ENCODE assay signal across 9 mouse cellular contexts in genomic region chr11:96830539-96831216, GRCm38 (mm10). TPM values are rescaled to one million over a fixed set of nuclear protein-coding genes. Genes with fewer than 3 reads are reported as not detected.
DNase-seq lines count a peak whose midpoint lies in the region; ATAC-seq and TF ChIP-seq lines count a peak whose summit lies in the region.
"Had no signal": no experiment of that assay in that cellular context is flagged by ENCODE, and none has a peak within 500 bp of the region (broad histone marks: within the 10 kb centered on the region; RNA-seq: fewer than 3 reads in every experiment).

No protein-coding gene starts in this region.

- peak overlapping the region; percentile 70 for H3K4me2 ChIP-seq in heart, embryonic 16.5 days (ENCODE audit: low read depth, low read length)
- peak overlapping the region; percentile 55 for H3K4me2 ChIP-seq in midbrain, embryonic 11.5 days

- H3K4me1 ChIP-seq in heart, embryonic 16.5 days (ENCODE audit: control insufficient read depth, insufficient read depth, low read length): peaks cover 30% of the 10 kb centered on the region
- peaks cover 5 to 29% of the 10 kb centered on the region in 2 experiments for H3K4me1 ChIP-seq in MEL (ENCODE audit: control insufficient read depth in 1 of 2, insufficient read depth in 2 of 2, low read length in 2 of 2)
- H3K4me1 ChIP-seq in hindbrain, embryonic 10.5 days (replicated peaks): peaks cover 45% of the 10 kb centered on the region
- peaks cover 22% of the 10 kb centered on the region for H3K4me1 ChIP-seq in midbrain, embryonic 11.5 days (ENCODE audit: control insufficient read depth, insufficient read depth, low read length)

- TF ChIP-seq EP300 in MEL (IDR thresholded peaks at IDR 0.05; ENCODE audit: low read depth in 1 of 2, low read length in 2 of 2): peak in 1 of 2 experiments; percentile 58; a peak in 1 of 4 replicates

- TF ChIP-seq CTCF in MEL (IDR thresholded peaks at IDR 0.05 in 2 of 3, conservative IDR thresholded peaks at IDR 0.05 in 1 of 3; ENCODE audit: control insufficient read depth in 1 of 3, insufficient read depth in 1 of 3, low read depth in 2 of 3, low read length in 3 of 3, poor library complexity in 1 of 3, severe bottlenecking in 1 of 3): no peak

- no peak; a peak in 1 of 4 replicates for TF ChIP-seq POLR2A in MEL (IDR thresholded peaks at IDR 0.05; ENCODE audit: control insufficient read depth in 1 of 2, insufficient read depth in 1 of 2, low read depth in 1 of 2, low read length in 2 of 2, poor library complexity in 1 of 2)

- H3K27me3 ChIP-seq in heart, embryonic 16.5 days (ENCODE audit: control insufficient read depth, insufficient read depth, low read length): no peaks in the 10 kb centered on the region
- peaks cover 0 to 1% of the 10 kb centered on the region in 2 experiments; a peak in 3 of 4 replicates for H3K27me3 ChIP-seq in MEL (ENCODE audit: control insufficient read depth in 1 of 2, insufficient read depth in 2 of 2, low read length in 2 of 2)
- no peaks in the 10 kb centered on the region for H3K27me3 ChIP-seq in hindbrain, embryonic 10.5 days (ENCODE audit: insufficient read depth, poor library complexity, severe bottlenecking)
- H3K27me3 ChIP-seq in midbrain, embryonic 11.5 days (ENCODE audit: control insufficient read depth, insufficient read depth, low read length): no peaks in the 10 kb centered on the region
- H3K27me3 ChIP-seq: Patski had no signal

- H3K36me3 ChIP-seq in heart, embryonic 16.5 days (ENCODE audit: control insufficient read depth, insufficient read depth): peaks cover 6% of the 10 kb centered on the region
- peaks cover 10 to 34% of the 10 kb centered on the region in 2 experiments for H3K36me3 ChIP-seq in MEL (ENCODE audit: control insufficient read depth in 1 of 2, insufficient read depth in 2 of 2, low read length in 2 of 2)
- H3K36me3 ChIP-seq in hindbrain, embryonic 10.5 days: peaks cover 24% of the 10 kb centered on the region
- peaks cover 7% of the 10 kb centered on the region; the same call in 1 of the 2 replicates for H3K36me3 ChIP-seq in midbrain, embryonic 11.5 days (ENCODE audit: control insufficient read depth, insufficient read depth, low read length)

- no peak for ATAC-seq in heart, embryonic 16.5 days (replicated peaks; ENCODE audit: extremely low read depth, insufficient read depth, low FRiP score)
- no peak for ATAC-seq in midbrain, embryonic 11.5 days (ENCODE audit: low FRiP score)

- no peak for DNase-seq in heart, postnatal 4 days
- peak; percentile 70 for DNase-seq in MEL (ENCODE audit: low read depth, low spot score)
- DNase-seq in hindbrain, embryonic 10.5 days (ENCODE audit: low spot score): no peak
- no peak for DNase-seq in midbrain, embryonic 11.5 days (ENCODE audit: low spot score, missing footprints)
- DNase-seq in layer of hippocampus, adult 11-12 months (ENCODE audit: low spot score): no peak
- no peak for DNase-seq in layer of hippocampus, adult 18-20 months (ENCODE audit: low spot score in 2 of 2)
- no peak for DNase-seq in kidney, adult 8-10 months

- H3K79me2 ChIP-seq in MEL (ENCODE audit: control insufficient read depth, insufficient read depth, low read length, poor library complexity): peaks cover 40% of the 10 kb centered on the region

- peak overlapping the region; percentile 75 for H3K4me3 ChIP-seq in heart, embryonic 16.5 days (ENCODE audit: low read length)
- peak overlapping the region; percentile 66 to 87 for H3K4me3 ChIP-seq in MEL (ENCODE audit: control insufficient read depth in 1 of 2, insufficient read depth in 1 of 2, low read depth in 2 of 2, low read length in 2 of 2)
- peak overlapping the region; percentile 91 for H3K4me3 ChIP-seq in hindbrain, embryonic 10.5 days
- H3K4me3 ChIP-seq in midbrain, embryonic 11.5 days (ENCODE audit: low read depth, low read length): peak overlapping the region; percentile 89

- 15% methylated on average over 13 of the region's 13 CpGs for whole genome bisulfite sequencing in heart, embryonic 16.5 days
- 26% methylated on average over 13 of the region's 13 CpGs for WGBS in hindbrain, embryonic 10.5 days
- 24% methylated on average over 13 of the region's 13 CpGs for WGBS in midbrain, embryonic 11.5 days

- TF ChIP-seq RAD21 in MEL (IDR thresholded peaks at IDR 0.05; ENCODE audit: low read depth, low read length): no peak

- H3K9me3 ChIP-seq in heart, embryonic 16.5 days (replicated peaks; ENCODE audit: control insufficient read depth, low read length): no peaks in the 10 kb centered on the region
- no peaks in the 10 kb centered on the region for H3K9me3 ChIP-seq in MEL (replicated peaks; ENCODE audit: insufficient read depth, low read length)
- H3K9me3 ChIP-seq in hindbrain, embryonic 10.5 days: no peaks in the 10 kb centered on the region
- no peaks in the 10 kb centered on the region for H3K9me3 ChIP-seq in midbrain, embryonic 11.5 days (ENCODE audit: control insufficient read depth, low read length)

- H3K9ac ChIP-seq in heart, embryonic 16.5 days (ENCODE audit: low read length): peak overlapping the region; percentile 82
- H3K9ac ChIP-seq in MEL (ENCODE audit: control insufficient read depth, low read depth, low read length, poor library complexity, severe bottlenecking): peak overlapping the region; percentile 97
- H3K9ac ChIP-seq in midbrain, embryonic 11.5 days (ENCODE audit: low read length): peak overlapping the region; percentile 82

- H3K27ac ChIP-seq in heart, embryonic 16.5 days (ENCODE audit: low read length): peak overlapping the region; percentile 95
- H3K27ac ChIP-seq in MEL (ENCODE audit: control insufficient read depth, low read depth, low read length): peak overlapping the region; percentile 98
- peak overlapping the region; percentile 98 for H3K27ac ChIP-seq in hindbrain, embryonic 10.5 days
- H3K27ac ChIP-seq in midbrain, embryonic 11.5 days (ENCODE audit: low read depth, low read length): peak overlapping the region; percentile 95

TF ChIP-seq in MEL, 35 proteins besides CTCF, POLR2A, EP300 and RAD21 (continues in another document):
- TF ChIP-seq JUND (IDR thresholded peaks at IDR 0.05; ENCODE audit: low read depth, low read length) (no peak), CHD1 (IDR thresholded peaks at IDR 0.05; ENCODE audit: low read depth, low read length) (peak; percentile 95), SIN3A (IDR thresholded peaks at IDR 0.05; ENCODE audit: low read length) (peak; percentile 56; the same call in 1 of the 2 replicates), POLR2AphosphoS2 (IDR thresholded peaks at IDR 0.05; ENCODE audit: low read length) (0 out of 2 replicates have a peak, but pooled peaks have one; percentile 23), ZKSCAN1 (IDR thresholded peaks at IDR 0.05; ENCODE audit: low read depth, low read length) (no peak), GATA1 (IDR thresholded peaks at IDR 0.05; ENCODE audit: low read depth, low read length) (peak; percentile 90), NELFE (IDR thresholded peaks at IDR 0.05; ENCODE audit: low read depth, low read length) (peak; percentile 29; the same call in 1 of the 2 replicates), ZNF384 (IDR thresholded peaks at IDR 0.05; ENCODE audit: low read depth, low read length) (0 out of 2 replicates have a peak, but pooled peaks have one; percentile 4), MAX (IDR thresholded peaks at IDR 0.05; ENCODE audit: low read length) (peak; percentile 8; the same call in 1 of the 2 replicates), ETS1 (IDR thresholded peaks at IDR 0.05; ENCODE audit: low read depth, low read length) (peak; percentile 35; the same call in 1 of the 2 replicates), POLR2AphosphoS5 (IDR thresholded peaks at IDR 0.05; ENCODE audit: borderline replicate concordance, low read depth, low read length) (no peak)

RNA-seq across cellular contexts. Expression of gene Nfe2l1, which starts 0.9 kb away (rescaled TPM):
- polyA plus RNA-seq in heart, embryonic 16.5 days (2015; fragmentation: Nextera tagmentation; extraction: Ambion mirVana): 81.3 and 90.1 TPM in 2 replicates
- 100 to 1,000 TPM; 200 to 203 TPM for total RNA-seq in heart, postnatal 4 days (2021)
- 44.8 and 47.0 TPM in 2 replicates for total RNA-seq in MEL (2012; rRNA removed)
- polyA plus RNA-seq in MEL (2012; ENCODE audit: insufficient read depth in 1 of 2, insufficient read length in 2 of 2, low read depth in 1 of 2, low replicate concordance in 2 of 2, missing spikeins in 1 of 2): 10 to 100 TPM; 37.5 to 66.5 TPM
- 65.7 and 71.8 TPM in 2 replicates for polyA plus RNA-seq in hindbrain, embryonic 10.5 days (2016; fragmentation: Nextera tagmentation; extraction: Ambion mirVana)
- 31.7 and 35.2 TPM in 2 replicates for polyA plus RNA-seq in midbrain, embryonic 11.5 days (2014; fragmentation: Nextera tagmentation; extraction: Ambion mirVana)
- total RNA-seq in layer of hippocampus, adult 18-20 months (2021): 100 to 1,000 TPM; 241 to 242 TPM

RNA-seq across cellular contexts. Expression of gene Copz2, which starts 19.0 kb away (rescaled TPM):
- polyA plus RNA-seq in heart, embryonic 16.5 days (2015; fragmentation: Nextera tagmentation; extraction: Ambion mirVana): 118 and 129 TPM in 2 replicates
- total RNA-seq in heart, postnatal 4 days (2021): 10 to 100 TPM; 51.2 to 52.7 TPM
- 0.95 and 2.1 TPM in 2 replicates for total RNA-seq in MEL (2012; rRNA removed)
- 1 to 10 TPM in 1 of 2 experiments, not detected in 1; 6.3 TPM for polyA plus RNA-seq in MEL (2012; ENCODE audit: insufficient read depth in 1 of 2, insufficient read length in 2 of 2, low read depth in 1 of 2, low replicate concordance in 2 of 2, missing spikeins in 1 of 2)
- 42.9 and 44.2 TPM in 2 replicates for polyA plus RNA-seq in hindbrain, embryonic 10.5 days (2016; fragmentation: Nextera tagmentation; extraction: Ambion mirVana)
- polyA plus RNA-seq in midbrain, embryonic 11.5 days (2014; fragmentation: Nextera tagmentation; extraction: Ambion mirVana): 47.5 and 51.1 TPM in 2 replicates
- total RNA-seq in layer of hippocampus, adult 18-20 months (2021): 1 to 10 TPM; 6.5 to 8.2 TPM

RNA-seq across cellular contexts. Expression of gene Cbx1, which starts 41.8 kb away (rescaled TPM):
- polyA plus RNA-seq in heart, embryonic 16.5 days (2015; fragmentation: Nextera tagmentation; extraction: Ambion mirVana): 45.3 and 49.9 TPM in 2 replicates
- total RNA-seq in heart, postnatal 4 days (2021): 10 to 100 TPM; 69.6 to 72.0 TPM
- total RNA-seq in MEL (2012; rRNA removed): 132 and 135 TPM in 2 replicates
- 100 to 1,000 TPM; 152 to 368 TPM for polyA plus RNA-seq in MEL (2012; ENCODE audit: insufficient read depth in 1 of 2, insufficient read length in 2 of 2, low read depth in 1 of 2, low replicate concordance in 2 of 2, missing spikeins in 1 of 2)
- polyA plus RNA-seq in hindbrain, embryonic 10.5 days (2016; fragmentation: Nextera tagmentation; extraction: Ambion mirVana): 158 and 198 TPM in 2 replicates
- 167 and 169 TPM in 2 replicates for polyA plus RNA-seq in midbrain, embryonic 11.5 days (2014; fragmentation: Nextera tagmentation; extraction: Ambion mirVana)
- 10 to 100 TPM; 48.5 to 48.9 TPM for total RNA-seq in layer of hippocampus, adult 18-20 months (2021)

RNA-seq across cellular contexts. Expression of gene Snx11, which starts 53.3 kb away (rescaled TPM):
- 11.9 and 14.0 TPM in 2 replicates for polyA plus RNA-seq in heart, embryonic 16.5 days (2015; fragmentation: Nextera tagmentation; extraction: Ambion mirVana)
- 10 to 100 TPM; 15.5 to 18.2 TPM for total RNA-seq in heart, postnatal 4 days (2021)
- total RNA-seq in MEL (2012; rRNA removed): 33.9 and 43.1 TPM in 2 replicates
- polyA plus RNA-seq in MEL (2012; ENCODE audit: insufficient read depth in 1 of 2, insufficient read length in 2 of 2, low read depth in 1 of 2, low replicate concordance in 2 of 2, missing spikeins in 1 of 2): 10 to 100 TPM in 1 of 2 experiments, not detected in 1; 33.7 TPM
- 28.0 and 30.4 TPM in 2 replicates for polyA plus RNA-seq in hindbrain, embryonic 10.5 days (2016; fragmentation: Nextera tagmentation; extraction: Ambion mirVana)
- polyA plus RNA-seq in midbrain, embryonic 11.5 days (2014; fragmentation: Nextera tagmentation; extraction: Ambion mirVana): 15.3 and 18.8 TPM in 2 replicates
- total RNA-seq in layer of hippocampus, adult 18-20 months (2021): 10 to 100 TPM; 50.1 to 52.1 TPM
